Mouse (Mus musculus): ENCODE results near the gene Hsph1. TPM values are rescaled to one million over a fixed set of nuclear protein-coding genes. Genes with fewer than 3 reads are reported as not detected.

The Hsph1 gene
- polyA plus RNA-seq, 1 experiment = 2.8 TPM

DNA sequence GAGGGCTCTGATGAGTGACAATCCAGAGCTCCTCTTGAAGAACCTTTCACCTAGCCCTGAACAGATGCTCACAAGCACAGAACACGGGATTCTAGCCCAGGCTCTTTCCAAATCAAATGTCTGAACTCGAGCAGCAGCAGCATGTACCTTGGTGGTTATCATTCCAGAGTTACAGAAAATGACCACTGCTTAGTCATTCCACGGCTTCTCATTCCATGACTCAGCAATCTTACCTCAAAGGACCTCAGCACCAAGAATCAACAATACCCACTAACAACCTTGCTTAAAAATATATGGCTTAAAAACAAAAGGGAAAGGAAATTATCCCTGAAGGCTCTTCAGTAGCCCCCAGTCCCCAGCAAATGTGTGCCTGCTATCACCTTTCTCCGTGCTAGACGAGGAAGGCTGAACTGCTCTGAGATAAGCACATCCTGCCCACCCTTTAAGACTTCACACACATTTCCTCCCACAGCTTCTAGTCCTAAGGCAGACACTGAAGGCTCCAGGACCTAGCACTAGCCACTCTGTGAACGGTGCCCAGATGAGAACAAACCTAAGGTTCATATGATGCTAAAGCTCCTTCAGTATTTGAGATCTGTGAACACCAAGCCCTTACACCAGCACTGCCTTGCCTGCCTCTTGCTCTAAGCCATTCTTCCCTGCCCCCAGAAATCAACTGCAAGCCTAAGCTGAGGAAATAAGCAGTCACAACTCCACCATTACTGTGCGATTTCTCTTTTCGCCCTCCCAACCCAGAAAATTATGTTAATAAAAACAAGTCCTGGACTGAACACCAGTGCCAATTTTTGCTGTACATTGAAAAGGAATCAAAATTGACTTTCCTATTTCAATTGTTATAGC is 12.1 kb downstream of the Hsph1 start:
- no peaks in the 10 kb centered on the region for H3K27me3 ChIP-seq (ENCODE audit: control insufficient read depth)
- peaks cover 93% of the 10 kb centered on the region for H3K36me3 ChIP-seq (ENCODE audit: control insufficient read depth)
- peak overlapping the region; percentile 44 for H3K4me3 ChIP-seq (replicated peaks)
- TF ChIP-seq TAL1 (IDR thresholded peaks at IDR 0.05; ENCODE audit: low read length) = no peak
- peak; percentile 15; the same call in 1 of the 2 replicates for TF ChIP-seq GATA1 (IDR thresholded peaks at IDR 0.05; ENCODE audit: low read length)
- no peaks in the 10 kb centered on the region for H3K9me3 ChIP-seq (ENCODE audit: control insufficient read depth, low read length)
- peaks cover 33% of the 10 kb centered on the region for H3K4me1 ChIP-seq (ENCODE audit: control insufficient read depth)

DNA sequence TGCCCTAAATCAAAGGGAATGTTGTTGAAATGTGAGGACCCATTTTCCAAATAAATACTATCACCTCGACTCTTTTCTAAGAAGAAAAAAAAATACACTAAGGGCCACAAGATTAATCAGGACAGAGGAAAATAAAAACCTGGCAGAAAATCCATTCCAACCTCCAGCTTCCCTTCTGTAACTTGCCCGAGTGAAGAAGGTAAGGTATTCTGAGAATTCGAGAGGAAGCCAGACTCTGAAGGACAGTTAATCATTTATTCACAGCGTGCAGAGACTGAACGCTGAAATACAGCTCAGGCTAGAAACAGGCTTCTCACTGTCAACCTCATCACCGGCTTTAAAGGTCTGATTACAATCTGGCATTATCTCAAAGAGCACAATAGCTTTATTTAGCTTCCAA is 13.5 kb downstream of the Hsph1 start:
- Histone ChIP-seq H3K27me3 (ENCODE audit: control insufficient read depth) (no peaks in the 10 kb centered on the region), H3K4me3 (replicated peaks) (no peak overlapping the region), H3K36me3 (ENCODE audit: control insufficient read depth) (peaks cover 95% of the 10 kb centered on the region), H3K9me3 (ENCODE audit: control insufficient read depth, low read length) (no peaks in the 10 kb centered on the region), H3K4me1 (ENCODE audit: control insufficient read depth) (peaks cover 30% of the 10 kb centered on the region)
- TF ChIP-seq TAL1 (IDR thresholded peaks at IDR 0.05; ENCODE audit: low read length) = no peak
- TF ChIP-seq GATA1 (IDR thresholded peaks at IDR 0.05; ENCODE audit: low read length) = no peak

DNA sequence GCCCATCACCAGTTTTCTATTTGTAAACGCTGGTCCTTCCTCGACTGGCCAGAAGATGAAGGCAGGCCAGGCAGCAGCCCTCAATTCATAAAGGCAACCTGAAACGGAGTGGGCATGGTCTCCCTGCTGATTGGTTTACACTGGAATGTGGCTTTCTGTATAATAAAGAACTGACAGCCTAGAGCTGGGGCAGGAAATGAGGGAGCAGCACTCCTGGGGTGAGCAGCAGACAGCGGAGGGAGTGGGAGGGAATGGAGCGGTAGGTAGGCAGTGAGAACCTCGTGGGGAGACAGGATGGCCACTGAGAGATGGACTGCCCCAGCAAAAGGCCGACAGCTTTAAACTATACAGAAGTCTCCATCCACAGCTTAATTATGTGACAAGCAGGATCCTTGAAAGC is 14.0 kb downstream of the Hsph1 start:
- Histone ChIP-seq H3K4me3 (replicated peaks) (no peak overlapping the region), H3K4me1 (ENCODE audit: control insufficient read depth) (peaks cover 30% of the 10 kb centered on the region), H3K36me3 (ENCODE audit: control insufficient read depth) (peaks cover 95% of the 10 kb centered on the region), H3K9me3 (ENCODE audit: control insufficient read depth, low read length) (no peaks in the 10 kb centered on the region), H3K27me3 (ENCODE audit: control insufficient read depth) (no peaks in the 10 kb centered on the region)
- no peak for TF ChIP-seq GATA1 (IDR thresholded peaks at IDR 0.05; ENCODE audit: low read length)
- no peak for TF ChIP-seq TAL1 (IDR thresholded peaks at IDR 0.05; ENCODE audit: low read length)

DNA sequence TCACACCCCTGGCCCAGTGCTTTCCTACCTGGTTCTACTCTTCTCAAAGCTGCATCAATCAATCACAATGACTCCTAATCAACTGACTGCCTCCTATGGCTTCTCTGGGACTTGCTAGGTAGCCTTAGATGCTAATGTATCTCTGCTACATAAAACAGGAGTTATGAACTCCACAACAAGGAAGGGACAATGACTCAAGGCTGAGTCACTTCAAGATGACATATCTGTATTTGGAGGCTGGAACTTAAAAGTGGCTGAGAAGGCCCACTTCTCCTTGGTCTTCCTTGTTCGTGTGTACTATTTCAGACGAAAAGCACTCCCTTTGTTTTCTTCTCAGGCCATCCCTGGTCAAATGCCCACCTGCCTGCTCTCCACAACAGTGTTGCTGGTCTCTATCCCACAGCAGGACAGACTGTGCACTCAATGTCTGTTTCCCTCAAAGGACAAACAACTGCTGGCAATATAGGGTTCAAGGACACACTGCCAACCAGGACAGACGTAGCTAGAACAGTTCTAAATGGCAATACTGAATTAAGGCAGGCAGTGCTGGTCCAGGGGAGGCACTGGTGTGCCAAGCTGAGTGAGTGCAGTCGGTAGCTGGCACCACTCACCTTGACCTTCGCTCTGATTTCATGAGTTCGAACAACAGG is 18.3 kb downstream of the Hsph1 start:
- H3K4me1 ChIP-seq (ENCODE audit: control insufficient read depth) = peaks cover 4% of the 10 kb centered on the region
- H3K36me3 ChIP-seq (ENCODE audit: control insufficient read depth) = peaks cover 78% of the 10 kb centered on the region
- H3K9me3 ChIP-seq (ENCODE audit: control insufficient read depth, low read length) = no peaks in the 10 kb centered on the region
- no peak for TF ChIP-seq GATA1 (IDR thresholded peaks at IDR 0.05; ENCODE audit: low read length)
- no peak for TF ChIP-seq TAL1 (IDR thresholded peaks at IDR 0.05; ENCODE audit: low read length)
- no peaks in the 10 kb centered on the region for H3K27me3 ChIP-seq (ENCODE audit: control insufficient read depth)
- no peak overlapping the region for H3K4me3 ChIP-seq (replicated peaks)

DNA sequence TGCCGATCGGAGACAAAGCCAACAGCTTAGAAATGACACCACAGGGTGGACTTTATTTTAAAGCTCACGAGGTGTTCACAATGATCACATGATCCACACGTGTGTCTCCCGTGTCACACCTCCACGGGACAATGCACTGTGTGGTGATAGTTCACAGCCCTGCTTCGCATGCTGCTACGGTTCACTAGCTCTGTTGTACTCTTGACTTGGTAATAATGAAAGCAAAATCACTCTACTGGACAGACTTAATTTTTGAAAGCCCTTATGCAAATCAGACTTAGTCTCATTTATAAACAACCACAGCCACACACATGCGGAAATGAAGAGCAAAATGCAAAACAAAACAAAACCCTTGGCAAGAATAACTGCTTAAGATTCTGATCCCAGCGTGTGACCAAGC is 19.4 kb downstream of the Hsph1 start:
- Histone ChIP-seq H3K4me3 (replicated peaks) (no peak overlapping the region), H3K4me1 (ENCODE audit: control insufficient read depth) (no peaks in the 10 kb centered on the region; the same call in 1 of the 2 replicates), H3K9me3 (ENCODE audit: control insufficient read depth, low read length) (no peaks in the 10 kb centered on the region), H3K27me3 (ENCODE audit: control insufficient read depth) (no peaks in the 10 kb centered on the region), H3K36me3 (ENCODE audit: control insufficient read depth) (peaks cover 68% of the 10 kb centered on the region)
- TF ChIP-seq GATA1 (IDR thresholded peaks at IDR 0.05; ENCODE audit: low read length) (no peak), TAL1 (IDR thresholded peaks at IDR 0.05; ENCODE audit: low read length) (no peak)

DNA sequence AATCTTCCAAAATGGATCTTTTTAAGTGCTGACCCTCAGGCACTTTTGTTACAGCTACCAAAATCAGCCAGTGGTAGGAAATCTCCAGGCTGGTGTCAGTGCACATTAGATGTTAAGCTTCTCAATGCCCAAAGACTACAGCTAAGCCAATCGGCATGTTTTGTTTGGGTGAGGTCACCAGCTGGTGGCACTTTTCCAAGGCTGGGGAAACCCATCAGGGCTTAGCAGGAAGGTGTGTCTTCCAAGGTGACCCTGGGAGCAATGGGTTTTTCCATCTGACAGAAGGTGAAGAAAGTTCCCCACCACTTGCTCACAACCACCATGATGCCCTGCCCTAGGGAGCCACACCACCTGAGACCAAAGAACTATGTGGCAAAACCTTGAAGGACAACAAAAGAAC is 20.0 kb downstream of the Hsph1 start:
- TF ChIP-seq TAL1 (IDR thresholded peaks at IDR 0.05; ENCODE audit: low read length) (no peak), GATA1 (IDR thresholded peaks at IDR 0.05; ENCODE audit: low read length) (no peak)
- H3K4me1 ChIP-seq (ENCODE audit: control insufficient read depth) = no peaks in the 10 kb centered on the region
- H3K9me3 ChIP-seq (ENCODE audit: control insufficient read depth, low read length) = no peaks in the 10 kb centered on the region
- H3K36me3 ChIP-seq (ENCODE audit: control insufficient read depth) = peaks cover 61% of the 10 kb centered on the region
- H3K4me3 ChIP-seq (replicated peaks) = no peak overlapping the region
- H3K27me3 ChIP-seq (ENCODE audit: control insufficient read depth) = no peaks in the 10 kb centered on the region

DNA sequence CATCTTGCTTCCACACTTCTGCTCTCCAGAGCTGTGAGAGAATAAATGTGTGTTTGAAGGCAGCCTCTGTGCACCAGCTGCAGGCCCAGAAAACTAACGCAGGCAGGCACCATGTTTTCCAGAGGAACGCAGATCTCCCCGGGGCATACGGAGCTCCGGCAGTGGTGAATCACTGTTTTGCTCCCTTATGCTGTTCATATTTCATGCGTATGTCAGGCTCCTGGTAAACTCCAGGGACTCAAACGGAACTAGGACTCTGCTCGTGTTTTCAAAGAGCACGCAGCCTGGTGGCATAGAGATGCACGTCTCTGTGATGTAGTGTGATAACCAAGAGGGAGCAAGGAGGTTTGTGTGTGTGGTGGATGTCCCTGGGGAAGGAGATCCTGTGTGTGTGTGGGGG is 23.4 kb downstream of the Hsph1 start:
- no peak for TF ChIP-seq TAL1 (IDR thresholded peaks at IDR 0.05; ENCODE audit: low read length)
- no peak for TF ChIP-seq GATA1 (IDR thresholded peaks at IDR 0.05; ENCODE audit: low read length)
- Histone ChIP-seq H3K4me1 (ENCODE audit: control insufficient read depth) (no peaks in the 10 kb centered on the region), H3K27me3 (ENCODE audit: control insufficient read depth) (no peaks in the 10 kb centered on the region), H3K4me3 (replicated peaks) (no peak overlapping the region), H3K36me3 (ENCODE audit: control insufficient read depth) (peaks cover 27% of the 10 kb centered on the region), H3K9me3 (ENCODE audit: control insufficient read depth, low read length) (no peaks in the 10 kb centered on the region)

- Histone ChIP-seq H3K36me3 (ENCODE audit: control insufficient read depth) (peaks cover 21% of the 10 kb centered on the region), H3K27me3 (ENCODE audit: control insufficient read depth) (no peaks in the 10 kb centered on the region), H3K4me3 (replicated peaks) (no peak overlapping the region), H3K4me1 (ENCODE audit: control insufficient read depth) (no peaks in the 10 kb centered on the region), H3K9me3 (ENCODE audit: control insufficient read depth, low read length) (no peaks in the 10 kb centered on the region)
- TF ChIP-seq GATA1 (IDR thresholded peaks at IDR 0.05; ENCODE audit: low read length) = no peak
- no peak for TF ChIP-seq TAL1 (IDR thresholded peaks at IDR 0.05; ENCODE audit: low read length)
Measured at GRCm38 (mm10) chr5:149612165-149612518, 24.0 kb downstream of the Hsph1 start.

- no peaks in the 10 kb centered on the region for H3K9me3 ChIP-seq (ENCODE audit: control insufficient read depth, low read length)
- no peaks in the 10 kb centered on the region for H3K4me1 ChIP-seq (ENCODE audit: control insufficient read depth)
- no peak overlapping the region for H3K4me3 ChIP-seq (replicated peaks)
- TF ChIP-seq TAL1 (IDR thresholded peaks at IDR 0.05; ENCODE audit: low read length) (no peak), GATA1 (IDR thresholded peaks at IDR 0.05; ENCODE audit: low read length) (no peak)
- no peaks in the 10 kb centered on the region for H3K27me3 ChIP-seq (ENCODE audit: control insufficient read depth)
- peaks cover 16% of the 10 kb centered on the region for H3K36me3 ChIP-seq (ENCODE audit: control insufficient read depth)
Measured at GRCm38 (mm10) chr5:149611476-149612164, 24.6 kb downstream of the Hsph1 start.

Measured in erythroblast, embryonic 14.5 days (primary cell).